Mouse (Mus musculus) MEL (cell line): Measurements from ENCODE around the gene Foxe3. TPM values are rescaled to one million over a fixed set of nuclear protein-coding genes. Genes with fewer than 3 reads are reported as not detected.

Experiments used
- DNase-seq: peaks from one replicate; pipeline ENCODE4 v3.0.0; 2011; ENCODE audit warnings: low read depth, low spot score
- H3K27ac ChIP-seq: 2 replicates; pipeline ENCODE4 v1.5.1; 2012; ENCODE audit warnings: low read depth, mild to moderate bottlenecking, control low read depth, low read length, moderate library complexity; ENCODE audit not compliant: control insufficient read depth
- H3K27me3 ChIP-seq, 2 experiments: fragments of 150-350 bp in 1 of 2; sonication (generic) in 1 of 2; 2 replicates each; pipeline ENCODE4 v1.6.1; 2012; ENCODE audit warnings: low read length in 2 of 2, mild to moderate bottlenecking in 2 of 2, improper control_type of control experiment in 1 of 2, moderate library complexity in 1 of 2; ENCODE audit not compliant: insufficient read depth in 2 of 2, control insufficient read depth in 1 of 2
- H3K36me3 ChIP-seq, 2 experiments: 2 replicates each; pipeline ENCODE4 v1.6.1; 2012 to 2014; ENCODE audit warnings: low read length in 2 of 2, improper control_type of control experiment in 1 of 2, inconsistent platforms in 1 of 2, mild to moderate bottlenecking in 1 of 2; ENCODE audit not compliant: insufficient read depth in 2 of 2, control insufficient read depth in 1 of 2
- H3K4me1 ChIP-seq, 2 experiments: fragments of 150-350 bp in 1 of 2; sonication (generic) in 1 of 2; 2 replicates each; pipeline ENCODE4 v1.6.1; 2012; ENCODE audit warnings: low read length in 2 of 2, improper control_type of control experiment in 1 of 2, mild to moderate bottlenecking in 1 of 2; ENCODE audit not compliant: insufficient read depth in 2 of 2, control insufficient read depth in 1 of 2
- H3K4me3 ChIP-seq, 2 experiments: fragments of 150-350 bp in 1 of 2; sonication (generic) in 1 of 2; 2 replicates each; pipeline ENCODE4 v1.5.1; 2012; ENCODE audit warnings: low read depth in 2 of 2, low read length in 2 of 2, mild to moderate bottlenecking in 2 of 2, moderate library complexity in 2 of 2, control low read depth in 1 of 2, improper control_type of control experiment in 1 of 2; ENCODE audit not compliant: control insufficient read depth in 1 of 2, insufficient read depth in 1 of 2
- H3K79me2 ChIP-seq: 2 replicates; pipeline ENCODE4 v1.6.1; 2012; ENCODE audit warnings: mild to moderate bottlenecking, low read length, moderate library complexity; ENCODE audit not compliant: control insufficient read depth, poor library complexity, insufficient read depth
- H3K9ac ChIP-seq: 2 replicates; pipeline ENCODE4 v1.6.1; 2012; ENCODE audit warnings: low read depth, mild to moderate bottlenecking, control low read depth, low read length, moderate library complexity; ENCODE audit not compliant: control insufficient read depth, poor library complexity, severe bottlenecking
- H3K9me3 ChIP-seq: fragments of 150-350 bp; sonication (generic); replicated peaks from 2 replicates; pipeline ENCODE4 v1.6.1; 2012; ENCODE audit warnings: mild to moderate bottlenecking, low read length, improper control_type of control experiment, moderate library complexity; ENCODE audit not compliant: insufficient read depth
- BHLHE40 ChIP-seq: IDR thresholded peaks from 2 replicates; pipeline ENCODE4 v1.6.1; 2012; ENCODE audit warnings: low read depth, mild to moderate bottlenecking, inconsistent platforms, low read length, improper control_type of control experiment, borderline replicate concordance
- CHD2 ChIP-seq: IDR thresholded peaks from 2 replicates; pipeline ENCODE4 v1.6.1; 2011; ENCODE audit warnings: low read length, improper control_type of control experiment
- CTCF ChIP-seq, 3 experiments: IDR thresholded peaks in 2 of 3; conservative IDR thresholded peaks in 1 of 3; 2 replicates each; pipeline ENCODE4 v1.5.1; 2011 to 2012; ENCODE audit warnings: low read length in 3 of 3, low read depth in 2 of 3, mild to moderate bottlenecking in 2 of 3, improper control_type of control experiment in 1 of 3, inconsistent platforms in 1 of 3, mixed read lengths in 1 of 3, moderate library complexity in 1 of 3; ENCODE audit not compliant: control insufficient read depth in 1 of 3, insufficient read depth in 1 of 3, poor library complexity in 1 of 3, severe bottlenecking in 1 of 3
- E2F4 ChIP-seq: IDR thresholded peaks from 2 replicates; pipeline ENCODE4 v1.6.1; 2011; ENCODE audit warnings: low read depth, low read length, improper control_type of control experiment, borderline replicate concordance
- EP300 ChIP-seq, 2 experiments: IDR thresholded peaks; 2 replicates each; pipeline ENCODE4 v1.6.1; 2011; ENCODE audit warnings: improper control_type of control experiment in 2 of 2, low read length in 2 of 2, low read depth in 1 of 2, mild to moderate bottlenecking in 1 of 2
- GABPA ChIP-seq: IDR thresholded peaks from 2 replicates; pipeline ENCODE4 v1.6.1; 2012; ENCODE audit warnings: low read depth, mild to moderate bottlenecking, inconsistent platforms, low read length, improper control_type of control experiment, moderate library complexity
- GATA1 ChIP-seq: IDR thresholded peaks from 2 replicates; pipeline ENCODE4 v1.6.1; 2011; ENCODE audit warnings: low read depth, low read length, improper control_type of control experiment
- HCFC1 ChIP-seq: IDR thresholded peaks from 2 replicates; pipeline ENCODE4 v1.6.1; 2012; ENCODE audit warnings: low read depth, mild to moderate bottlenecking, inconsistent platforms, low read length, improper control_type of control experiment, moderate library complexity
- JUND ChIP-seq: IDR thresholded peaks from 2 replicates; pipeline ENCODE4 v1.6.1; 2011; ENCODE audit warnings: low read depth, mild to moderate bottlenecking, improper control_type of control experiment, low read length
- KAT2A ChIP-seq: conservative IDR thresholded peaks from 2 replicates; pipeline ENCODE4 v1.6.1; 2012; ENCODE audit warnings: low read depth, low read length, improper control_type of control experiment, inconsistent platforms
- MEF2A ChIP-seq: IDR thresholded peaks from 2 replicates; pipeline ENCODE4 v1.6.1; 2014; ENCODE audit warnings: low read depth, mild to moderate bottlenecking, inconsistent platforms, low read length, improper control_type of control experiment; ENCODE audit not compliant: poor library complexity, insufficient replicate concordance, severe bottlenecking; ENCODE audit errors: extremely low read depth
- MXI1 ChIP-seq: IDR thresholded peaks from 2 replicates; pipeline ENCODE4 v1.6.1; 2011; ENCODE audit warnings: mild to moderate bottlenecking, low read depth, low read length, improper control_type of control experiment
- MYC ChIP-seq: IDR thresholded peaks from 2 replicates; pipeline ENCODE4 v1.6.1; 2011; ENCODE audit warnings: low read depth, mild to moderate bottlenecking, low read length, improper control_type of control experiment, moderate library complexity
- NELFE ChIP-seq: IDR thresholded peaks from 2 replicates; pipeline ENCODE4 v1.6.1; 2011; ENCODE audit warnings: low read depth, low read length, improper control_type of control experiment
- POLR2A ChIP-seq, 2 experiments: IDR thresholded peaks; 2 replicates each; pipeline ENCODE4 v1.6.1; 2011 to 2012; ENCODE audit warnings: low read length in 2 of 2, mild to moderate bottlenecking in 2 of 2, control low read depth in 1 of 2, improper control_type of control experiment in 1 of 2, low read depth in 1 of 2, moderate library complexity in 1 of 2; ENCODE audit not compliant: control insufficient read depth in 1 of 2, insufficient read depth in 1 of 2, poor library complexity in 1 of 2
- POLR2AphosphoS2 ChIP-seq: IDR thresholded peaks from 2 replicates; pipeline ENCODE4 v1.6.1; 2011; ENCODE audit warnings: low read length, improper control_type of control experiment
- POLR2AphosphoS5 ChIP-seq: IDR thresholded peaks from 2 replicates; pipeline ENCODE4 v1.6.1; 2012; ENCODE audit warnings: low read depth, borderline replicate concordance, mild to moderate bottlenecking, inconsistent platforms, low read length, moderate library complexity, mixed read lengths
- RCOR1 ChIP-seq: IDR thresholded peaks from 2 replicates; pipeline ENCODE4 v1.6.1; 2012; ENCODE audit warnings: low read depth, mild to moderate bottlenecking, inconsistent platforms, low read length, improper control_type of control experiment
- SIN3A ChIP-seq: IDR thresholded peaks from 2 replicates; pipeline ENCODE4 v1.6.1; 2012; ENCODE audit warnings: low read length, improper control_type of control experiment, inconsistent platforms
- SMC3 ChIP-seq: IDR thresholded peaks from 2 replicates; pipeline ENCODE4 v1.6.1; 2011; ENCODE audit warnings: low read depth, low read length, improper control_type of control experiment
- TAL1 ChIP-seq: IDR thresholded peaks from 2 replicates; pipeline ENCODE4 v1.6.1; 2012; ENCODE audit warnings: mild to moderate bottlenecking, inconsistent platforms, low read length, moderate library complexity, mixed read lengths
- TBP ChIP-seq: IDR thresholded peaks from 2 replicates; pipeline ENCODE4 v1.8.0; 2011; ENCODE audit warnings: low read depth, low read length, improper control_type of control experiment
- USF1 ChIP-seq: IDR thresholded peaks from 2 replicates; pipeline ENCODE4 v1.6.1; 2014; ENCODE audit warnings: low read depth, mild to moderate bottlenecking, inconsistent platforms, low read length, improper control_type of control experiment, moderate library complexity
- USF2 ChIP-seq, 2 experiments: IDR thresholded peaks; 2 replicates each; pipeline ENCODE4 v1.6.1; 2011 to 2012; ENCODE audit warnings: improper control_type of control experiment in 2 of 2, low read length in 2 of 2, borderline replicate concordance in 1 of 2, inconsistent platforms in 1 of 2, low read depth in 1 of 2, mild to moderate bottlenecking in 1 of 2; ENCODE audit not compliant: insufficient read depth in 1 of 2
- ZC3H11A ChIP-seq: IDR thresholded peaks from 2 replicates; pipeline ENCODE4 v1.6.1; 2012; ENCODE audit warnings: low read depth, mild to moderate bottlenecking, inconsistent platforms, low read length, improper control_type of control experiment
- ZMIZ1 ChIP-seq: IDR thresholded peaks from 2 replicates; pipeline ENCODE4 v1.6.1; 2012; ENCODE audit warnings: low read depth, mild to moderate bottlenecking, inconsistent platforms, low read length, improper control_type of control experiment, moderate library complexity
- ZNF384 ChIP-seq: IDR thresholded peaks from 2 replicates; pipeline ENCODE4 v1.6.1; 2012; ENCODE audit warnings: low read depth, mild to moderate bottlenecking, inconsistent platforms, low read length, improper control_type of control experiment
- polyA plus RNA-seq, 2 experiments: library from polyadenylated mRNA; stranded (reverse) in 1 of 2; unstranded in 1 of 2; fragments of >175 nt in 1 of 2; fragments of >200 nt in 1 of 2; gene quantifications; 2 replicates each; pipeline versions ENCODE4 v1.2.1 to v1.2.4; 2012; ENCODE audit warnings: low replicate concordance in 2 of 2, low read depth in 1 of 2; ENCODE audit not compliant: insufficient read length in 2 of 2, insufficient read depth in 1 of 2, missing spikeins in 1 of 2
- total RNA-seq: library from RNA; depleted of rRNA; stranded (reverse); fragments of 300-350 nt; gene quantifications from 2 replicates; pipeline ENCODE4 v1.2.3, GENCODE M21; 2012

Gene Foxe3
- total and polyA plus RNA-seq, 3 experiments = not detected

DNA sequence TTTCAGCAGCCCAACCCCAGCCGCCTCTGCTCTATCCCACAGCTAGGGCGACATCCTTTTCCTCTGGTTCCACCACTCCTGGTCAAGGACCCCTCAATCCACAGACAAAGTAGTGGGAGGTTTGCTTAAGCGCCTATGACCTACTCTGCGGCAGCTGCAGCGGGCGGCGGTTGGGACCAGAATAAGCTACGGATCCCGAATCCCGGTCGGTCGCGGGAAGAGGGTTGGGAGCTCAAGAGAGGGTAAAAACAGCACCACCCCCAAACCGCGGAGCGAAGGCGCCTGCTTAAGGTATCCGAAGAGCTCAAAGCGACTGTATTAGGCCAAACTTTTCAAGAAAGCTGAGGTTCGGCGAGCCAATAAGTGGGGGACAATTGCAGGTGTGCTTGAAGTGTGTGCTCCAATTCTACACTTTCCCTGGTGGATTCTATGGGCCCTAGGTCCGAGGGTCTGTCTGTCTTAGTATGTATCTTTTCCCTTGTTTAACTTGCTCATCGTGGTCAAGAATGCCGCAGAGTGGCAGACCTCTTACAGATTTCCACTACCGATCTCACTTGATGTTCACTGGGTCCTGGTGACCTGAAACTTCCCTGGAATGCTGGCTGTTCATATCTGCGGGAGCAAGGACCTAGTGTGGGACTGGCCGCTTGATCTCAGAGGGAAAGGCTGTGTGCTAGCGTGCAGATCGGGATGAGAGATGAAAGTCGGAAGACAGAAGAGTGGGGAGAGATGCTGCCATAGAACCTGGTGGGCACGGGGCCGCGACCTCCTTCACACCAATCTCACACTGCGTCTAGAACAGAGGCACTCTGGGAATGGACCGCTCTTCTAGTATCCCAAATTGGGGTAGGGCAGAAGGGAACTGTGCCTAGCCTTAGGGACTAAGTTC, 12.9 kb downstream of the Foxe3 start:
- DNase-seq = no peak
- Histone ChIP-seq H3K36me3 (peaks cover 0 to 8% of the 10 kb centered on the region in 2 experiments; a peak in 2 of 4 replicates), H3K4me3 (no peak overlapping the region), H3K9me3 (no peaks in the 10 kb centered on the region), H3K79me2 (peaks cover 10% of the 10 kb centered on the region), H3K4me1 (peaks cover 0 to 5% of the 10 kb centered on the region in 2 experiments; a peak in 1 of 4 replicates), H3K27ac (no peak overlapping the region), H3K9ac (no peak overlapping the region), H3K27me3 (no peaks in the 10 kb centered on the region)
- TF ChIP-seq USF2 (IDR thresholded peaks at IDR 0.05; ENCODE audit: borderline replicate concordance in 1 of 2, insufficient read depth in 1 of 2, low read depth in 1 of 2, low read length in 2 of 2) (no peak), E2F4 (no peak), TAL1 (no peak), JUND (no peak), MXI1 (no peak), GATA1 (no peak), TBP (no peak), USF1 (no peak), GABPA (no peak), NELFE (no peak), POLR2A (IDR thresholded peaks at IDR 0.05; ENCODE audit: control insufficient read depth in 1 of 2, insufficient read depth in 1 of 2, low read depth in 1 of 2, low read length in 2 of 2, poor library complexity in 1 of 2) (no peak)

DNA sequence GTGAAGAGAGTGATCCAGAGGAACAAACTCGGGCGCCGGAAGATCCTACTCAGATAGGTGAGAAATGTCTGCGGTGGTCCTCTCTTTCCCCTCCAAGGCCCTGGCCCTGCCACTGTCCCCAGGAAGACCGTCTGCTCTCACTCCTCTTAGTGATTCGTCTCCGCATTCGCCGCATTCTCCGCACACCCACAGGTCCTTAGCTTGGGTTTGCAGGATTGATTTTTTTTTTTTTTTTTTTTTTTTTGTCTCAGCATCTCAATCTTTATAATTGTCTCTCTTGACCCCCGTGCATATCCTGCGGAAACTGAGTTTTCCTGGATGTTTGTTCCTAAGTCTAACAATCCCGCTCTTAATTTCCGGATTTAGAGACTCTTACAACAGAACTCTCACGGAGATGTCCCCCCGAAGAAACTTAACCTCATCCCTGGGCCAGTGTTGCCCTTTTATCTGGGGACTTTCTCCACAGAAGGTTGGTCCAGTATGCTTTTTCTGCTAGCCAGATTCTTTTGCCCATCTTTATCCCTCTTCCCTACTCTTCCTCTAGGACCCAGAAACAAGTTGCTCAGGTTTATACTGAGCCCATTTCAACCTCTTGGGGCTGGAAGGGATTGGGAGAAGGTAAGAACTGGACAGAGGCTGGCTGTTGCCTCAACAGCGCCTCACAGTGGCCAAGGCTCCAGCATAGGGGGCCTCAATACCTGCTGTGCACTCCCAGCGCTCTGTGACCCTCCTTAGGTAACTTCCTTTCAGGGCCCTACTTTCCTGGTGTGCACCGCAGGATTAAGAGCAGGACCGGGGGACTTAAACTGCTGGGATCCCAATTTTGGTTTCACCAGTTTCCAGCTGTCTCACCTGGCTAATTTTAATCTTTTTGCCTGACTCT, 16.0 kb downstream of the Foxe3 start:
- Histone ChIP-seq H3K9me3 (no peaks in the 10 kb centered on the region), H3K9ac (peak overlapping the region; percentile 89), H3K27me3 (no peaks in the 10 kb centered on the region), H3K4me1 (peaks cover 0 to 5% of the 10 kb centered on the region in 2 experiments; a peak in 1 of 4 replicates), H3K79me2 (peaks cover 10% of the 10 kb centered on the region), H3K4me3 (peak overlapping the region; percentile 46 to 90), H3K36me3 (peaks cover 0 to 8% of the 10 kb centered on the region in 2 experiments; a peak in 2 of 4 replicates), H3K27ac (peak overlapping the region; percentile 97)
- peak; percentile 83 for DNase-seq
- TF ChIP-seq SMC3 (peak; percentile 51), BHLHE40 (no peak), RCOR1 (no peak), USF2 (IDR thresholded peaks at IDR 0.05; ENCODE audit: borderline replicate concordance in 1 of 2, insufficient read depth in 1 of 2, low read depth in 1 of 2, low read length in 2 of 2) (no peak), MYC (no peak), SIN3A (0 out of 2 replicates have a peak, but pooled peaks have one; percentile 12), MEF2A (no peak), EP300 (IDR thresholded peaks at IDR 0.05; ENCODE audit: low read depth in 1 of 2, low read length in 2 of 2) (no peak), KAT2A (no peak), ZMIZ1 (no peak), JUND (no peak), CHD2 (no peak), POLR2AphosphoS5 (no peak), POLR2AphosphoS2 (no peak), CTCF (IDR thresholded peaks at IDR 0.05 in 2 of 3, conservative IDR thresholded peaks at IDR 0.05 in 1 of 3; ENCODE audit: control insufficient read depth in 1 of 3, insufficient read depth in 1 of 3, low read depth in 2 of 3, low read length in 3 of 3, poor library complexity in 1 of 3, severe bottlenecking in 1 of 3) (peak; percentile 83 to 92 (median 92)), ZC3H11A (no peak), NELFE (no peak), E2F4 (no peak), HCFC1 (no peak), TAL1 (no peak), ZNF384 (peak; percentile 79)
